Mouse (Mus musculus) MEL (cell line): ENCODE results near the gene Rtp4.

Experiments used
- CTCF ChIP-seq, 3 experiments: IDR thresholded peaks in 2 of 3; conservative IDR thresholded peaks in 1 of 3; 2 replicates each; pipeline ENCODE4 v1.5.1; 2011 to 2012; ENCODE audit warnings: low read length in 3 of 3, low read depth in 2 of 3, mild to moderate bottlenecking in 2 of 3, improper control_type of control experiment in 1 of 3, inconsistent platforms in 1 of 3, mixed read lengths in 1 of 3, moderate library complexity in 1 of 3; ENCODE audit not compliant: control insufficient read depth in 1 of 3, insufficient read depth in 1 of 3, poor library complexity in 1 of 3, severe bottlenecking in 1 of 3
- ETS1 ChIP-seq: IDR thresholded peaks from 2 replicates; pipeline ENCODE4 v1.6.1; 2012; ENCODE audit warnings: low read depth, mild to moderate bottlenecking, inconsistent platforms, low read length, improper control_type of control experiment, moderate library complexity
- POLR2AphosphoS5 ChIP-seq: IDR thresholded peaks from 2 replicates; pipeline ENCODE4 v1.6.1; 2012; ENCODE audit warnings: low read depth, borderline replicate concordance, mild to moderate bottlenecking, inconsistent platforms, low read length, moderate library complexity, mixed read lengths
- TAL1 ChIP-seq: IDR thresholded peaks from 2 replicates; pipeline ENCODE4 v1.6.1; 2012; ENCODE audit warnings: mild to moderate bottlenecking, inconsistent platforms, low read length, moderate library complexity, mixed read lengths
- TBP ChIP-seq: IDR thresholded peaks from 2 replicates; pipeline ENCODE4 v1.8.0; 2011; ENCODE audit warnings: low read depth, low read length, improper control_type of control experiment
- USF2 ChIP-seq, 2 experiments: IDR thresholded peaks; 2 replicates each; pipeline ENCODE4 v1.6.1; 2011 to 2012; ENCODE audit warnings: improper control_type of control experiment in 2 of 2, low read length in 2 of 2, borderline replicate concordance in 1 of 2, inconsistent platforms in 1 of 2, low read depth in 1 of 2, mild to moderate bottlenecking in 1 of 2; ENCODE audit not compliant: insufficient read depth in 1 of 2
- ZMIZ1 ChIP-seq: IDR thresholded peaks from 2 replicates; pipeline ENCODE4 v1.6.1; 2012; ENCODE audit warnings: low read depth, mild to moderate bottlenecking, inconsistent platforms, low read length, improper control_type of control experiment, moderate library complexity
- ZNF384 ChIP-seq: IDR thresholded peaks from 2 replicates; pipeline ENCODE4 v1.6.1; 2012; ENCODE audit warnings: low read depth, mild to moderate bottlenecking, inconsistent platforms, low read length, improper control_type of control experiment

DNA sequence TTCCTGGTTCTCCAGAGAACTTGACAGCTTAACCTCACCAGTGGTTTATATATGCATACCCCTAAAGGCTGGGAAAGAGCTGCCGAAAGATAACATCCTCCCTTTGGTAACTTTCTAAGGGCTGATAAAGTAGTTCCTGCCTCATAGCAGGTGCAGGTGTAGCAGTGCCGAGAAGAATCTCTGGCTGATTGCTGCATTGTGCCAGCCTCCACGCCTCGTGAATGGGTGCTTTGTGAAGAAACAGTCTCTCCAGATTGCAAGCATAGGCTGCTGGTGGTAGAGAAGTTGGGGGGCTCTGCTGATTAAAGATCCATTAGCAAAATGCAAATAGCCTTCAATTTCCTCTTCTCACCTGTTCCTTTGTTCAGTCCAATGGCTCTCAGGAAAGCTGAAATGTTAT lies 133.4 kb downstream of the Rtp4 start:
- TF ChIP-seq ZNF384 (no peak), ZMIZ1 (no peak), TBP (no peak), TAL1 (no peak), CTCF (IDR thresholded peaks at IDR 0.05 in 2 of 3, conservative IDR thresholded peaks at IDR 0.05 in 1 of 3; ENCODE audit: control insufficient read depth in 1 of 3, insufficient read depth in 1 of 3, low read depth in 2 of 3, low read length in 3 of 3, poor library complexity in 1 of 3, severe bottlenecking in 1 of 3) (no peak), USF2 (IDR thresholded peaks at IDR 0.05; ENCODE audit: borderline replicate concordance in 1 of 2, insufficient read depth in 1 of 2, low read depth in 1 of 2, low read length in 2 of 2) (no peak), POLR2AphosphoS5 (no peak), ETS1 (no peak)
